Mouse (Mus musculus) thymus, postnatal 25 days (tissue): ENCODE measurements around the gene Gpr82.

Source experiments
- DNase-seq: peaks from one replicate; pipeline ENCODE4 v3.0.0; 2022

Gene Gpr82

GRCm38 (mm10) chrX:13661063-13661462 is at the start of gene Gpr82:
Gpr82 (plus strand) TSS chrX:13661363.
- no peak for DNase-seq

- DNase-seq, result no peak
Measured at GRCm38 (mm10) chrX:13612115-13612514, 49.0 kb upstream of the Gpr82 start.

GRCm38 (mm10) chrX:13616726-13617125 is 44.4 kb upstream of the Gpr82 start:
- DNase-seq, result no peak

- no peak for DNase-seq
Measured at GRCm38 (mm10) chrX:13617294-13617693, 43.9 kb upstream of the Gpr82 start.

GRCm38 (mm10) chrX:13618476-13618875 is 42.7 kb upstream of the Gpr82 start:
- no peak for DNase-seq

GRCm38 (mm10) chrX:13621473-13621872 is 39.7 kb upstream of the Gpr82 start:
- no peak for DNase-seq

- DNase-seq, result no peak
Measured at GRCm38 (mm10) chrX:13622654-13623053, 38.5 kb upstream of the Gpr82 start.

GRCm38 (mm10) chrX:13631599-13632283 is 29.4 kb upstream of the Gpr82 start, which contains the start of gene Gpr34:
Gpr34 (plus strand) TSS chrX:13632089.
- DNase-seq, result no peak

- no peak for DNase-seq
Measured at GRCm38 (mm10) chrX:13636398-13636797, 24.8 kb upstream of the Gpr82 start.

GRCm38 (mm10) chrX:13638894-13639293 is 22.3 kb upstream of the Gpr82 start:
- no peak for DNase-seq

GRCm38 (mm10) chrX:13651889-13652288 is 9.3 kb upstream of the Gpr82 start:
- no peak for DNase-seq

- no peak for DNase-seq
Measured at GRCm38 (mm10) chrX:13652291-13652690, 8.9 kb upstream of the Gpr82 start.

- peak; percentile 25 for DNase-seq
Measured at GRCm38 (mm10) chrX:13655005-13655421, 6.2 kb upstream of the Gpr82 start.

GRCm38 (mm10) chrX:13655906-13656305 is 5.3 kb upstream of the Gpr82 start:
- DNase-seq, result peak; percentile 16

- DNase-seq, result peak; percentile 44
Measured at GRCm38 (mm10) chrX:13656721-13657120, 4.4 kb upstream of the Gpr82 start.

- no peak for DNase-seq
Measured at GRCm38 (mm10) chrX:13658616-13659140, 2.5 kb upstream of the Gpr82 start.

- no peak for DNase-seq
Measured at GRCm38 (mm10) chrX:13659201-13659890, 1.8 kb upstream of the Gpr82 start.

GRCm38 (mm10) chrX:13668867-13669266 is 7.7 kb downstream of the Gpr82 start:
- peak; percentile 6 for DNase-seq

- DNase-seq, result no peak
Measured at GRCm38 (mm10) chrX:13670342-13670741, 9.2 kb downstream of the Gpr82 start.

- no peak for DNase-seq
Measured at GRCm38 (mm10) chrX:13673001-13673400, 11.8 kb downstream of the Gpr82 start.

GRCm38 (mm10) chrX:13681748-13682147 is 20.6 kb downstream of the Gpr82 start:
- DNase-seq, result no peak

GRCm38 (mm10) chrX:13686589-13686988 is 25.4 kb downstream of the Gpr82 start:
- DNase-seq, result no peak

- DNase-seq, result no peak
Measured at GRCm38 (mm10) chrX:13688356-13688755, 27.2 kb downstream of the Gpr82 start.

GRCm38 (mm10) chrX:13691865-13692264 is 30.7 kb downstream of the Gpr82 start:
- no peak for DNase-seq
